Mouse (Mus musculus): ENCODE measurements around the gene Gm10775. TPM values are rescaled to one million over a fixed set of nuclear protein-coding genes. Genes with fewer than 3 reads are reported as not detected.

The Gm10775 gene
- polyA plus RNA-seq (2012; fragmentation: generic; extraction: Trizol) = 0.02 TPM
- long read RNA-seq, experiment 1 = 0 reads
- long read RNA-seq, experiment 2 = 0 reads

DNA sequence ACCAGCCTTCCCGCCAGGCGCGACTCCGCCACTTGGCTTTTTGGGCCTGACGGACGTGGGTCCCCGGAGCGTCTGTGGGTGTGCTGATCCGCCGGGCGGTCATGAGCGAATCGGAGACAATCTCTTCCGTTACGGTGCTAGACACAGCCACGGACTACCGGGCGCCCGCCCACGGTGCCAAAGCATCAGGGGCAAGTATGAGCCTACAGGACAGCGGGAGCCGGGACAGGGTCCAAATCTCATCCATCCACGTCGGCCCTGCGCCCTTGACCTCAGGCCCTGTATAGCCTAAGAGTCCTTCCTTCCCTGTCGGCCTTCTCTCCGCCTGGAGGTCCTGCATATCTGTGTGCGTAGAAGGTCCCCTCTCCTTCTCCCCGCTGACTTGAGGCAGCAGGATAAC lies at the start of gene Gm10775:
Gene Gm10775 (plus strand): TSS at position 301 of the 400 bp plus-strand sequence.
- Histone ChIP-seq H3K4me3 (ENCODE audit: insufficient read depth, poor library complexity, severe bottlenecking) (no peak within 1 kb of the TSS), H3K79me3 (ENCODE audit: low read depth) (peaks cover 2% of the 10 kb centered on the region), H3K36me3 (ENCODE audit: control insufficient read depth, insufficient read depth) (no peaks in the 10 kb centered on the region), H3K27me3 (ENCODE audit: control insufficient read depth, insufficient read depth, insufficient read length) (no peaks in the 10 kb centered on the region), H3ac (ENCODE audit: control insufficient read depth, insufficient read length, low read depth) (no peak within 1 kb of the TSS), H3K79me2 (ENCODE audit: control insufficient read depth, insufficient read depth) (no peaks in the 10 kb centered on the region)
- TF ChIP-seq FOSL1 (IDR thresholded peaks at IDR 0.05; ENCODE audit: insufficient read depth, low read length, poor library complexity, severe bottlenecking) = no peak

DNA sequence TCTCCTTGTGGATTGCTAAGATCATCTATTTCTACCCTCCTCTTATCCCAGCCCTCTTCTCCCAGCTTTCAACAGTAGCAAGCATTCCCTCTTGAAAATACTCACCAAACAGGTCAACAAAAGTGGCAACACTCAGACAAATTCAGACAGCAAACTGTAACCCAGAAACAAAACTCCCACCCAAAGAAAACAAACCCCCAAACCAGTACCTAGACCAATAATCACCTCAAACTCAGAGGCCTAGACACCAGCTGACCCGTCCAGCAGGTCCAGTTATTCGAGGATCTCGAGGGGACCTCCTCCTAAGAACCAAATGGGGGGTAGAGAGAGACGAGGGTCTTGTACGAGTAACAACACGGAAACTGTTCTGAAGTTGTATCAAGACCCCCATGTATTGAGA lies 33.4 kb upstream of the Gm10775 start:
- Histone ChIP-seq H3K79me3 (ENCODE audit: low read depth) (no peaks in the 10 kb centered on the region), H3K79me2 (ENCODE audit: control insufficient read depth, insufficient read depth) (no peaks in the 10 kb centered on the region), H3ac (ENCODE audit: control insufficient read depth, insufficient read length, low read depth) (no peak overlapping the region), H3K27me3 (ENCODE audit: control insufficient read depth, insufficient read depth, insufficient read length) (no peaks in the 10 kb centered on the region), H3K36me3 (ENCODE audit: control insufficient read depth, insufficient read depth) (no peaks in the 10 kb centered on the region), H3K4me3 (ENCODE audit: insufficient read depth, poor library complexity, severe bottlenecking) (no peak overlapping the region)
- no peak for TF ChIP-seq MYOG (IDR thresholded peaks at IDR 0.05; ENCODE audit: control insufficient read depth, extremely low read depth, insufficient read length)
- no peak for TF ChIP-seq MYOD1 (IDR thresholded peaks at IDR 0.05; ENCODE audit: control insufficient read depth, insufficient read length, low read depth)
- no peak for TF ChIP-seq CTCF (IDR thresholded peaks at IDR 0.05; ENCODE audit: control insufficient read depth, insufficient read depth, insufficient read length)
- no peak for TF ChIP-seq USF1 (IDR thresholded peaks at IDR 0.05; ENCODE audit: low read depth)
- TF ChIP-seq MAX (IDR thresholded peaks at IDR 0.05) = no peak

DNA sequence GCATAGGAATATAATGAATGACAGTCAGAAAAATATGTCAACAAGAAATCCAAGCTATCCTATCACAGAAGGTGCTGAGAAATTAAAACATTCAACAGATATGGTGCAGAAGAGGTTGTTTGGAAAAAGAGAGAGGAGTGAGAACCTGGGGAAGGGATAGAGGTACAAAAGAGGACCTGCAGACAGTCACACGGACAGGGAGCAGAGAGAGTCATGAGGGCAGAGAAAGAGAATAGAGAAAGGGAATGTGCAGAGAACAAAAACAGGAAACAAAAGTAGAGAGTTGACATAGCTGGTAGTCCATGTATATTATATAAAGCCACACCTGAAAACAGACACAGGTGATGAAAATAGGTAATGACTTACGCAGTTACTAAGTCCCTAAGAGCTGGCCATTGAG lies 32.7 kb upstream of the Gm10775 start:
- no peak overlapping the region for H3K4me3 ChIP-seq (ENCODE audit: insufficient read depth, poor library complexity, severe bottlenecking)
- TF ChIP-seq FOSL1 (IDR thresholded peaks at IDR 0.05; ENCODE audit: insufficient read depth, low read length, poor library complexity, severe bottlenecking) (no peak), CTCF (IDR thresholded peaks at IDR 0.05; ENCODE audit: control insufficient read depth, insufficient read depth, insufficient read length) (no peak), MYOG (IDR thresholded peaks at IDR 0.05; ENCODE audit: control insufficient read depth, extremely low read depth, insufficient read length) (no peak), USF1 (IDR thresholded peaks at IDR 0.05; ENCODE audit: low read depth) (no peak), CEBPB (IDR thresholded peaks at IDR 0.05; ENCODE audit: low read depth) (no peak), MAX (IDR thresholded peaks at IDR 0.05) (no peak), MYOD1 (IDR thresholded peaks at IDR 0.05; ENCODE audit: control insufficient read depth, insufficient read length, low read depth) (no peak)
- no peaks in the 10 kb centered on the region for H3K27me3 ChIP-seq (ENCODE audit: control insufficient read depth, insufficient read depth, insufficient read length)
- H3K79me2 ChIP-seq (ENCODE audit: control insufficient read depth, insufficient read depth) = no peaks in the 10 kb centered on the region
- H3ac ChIP-seq (ENCODE audit: control insufficient read depth, insufficient read length, low read depth) = no peak overlapping the region
- H3K79me3 ChIP-seq (ENCODE audit: low read depth) = no peaks in the 10 kb centered on the region
- H3K36me3 ChIP-seq (ENCODE audit: control insufficient read depth, insufficient read depth) = no peaks in the 10 kb centered on the region

DNA sequence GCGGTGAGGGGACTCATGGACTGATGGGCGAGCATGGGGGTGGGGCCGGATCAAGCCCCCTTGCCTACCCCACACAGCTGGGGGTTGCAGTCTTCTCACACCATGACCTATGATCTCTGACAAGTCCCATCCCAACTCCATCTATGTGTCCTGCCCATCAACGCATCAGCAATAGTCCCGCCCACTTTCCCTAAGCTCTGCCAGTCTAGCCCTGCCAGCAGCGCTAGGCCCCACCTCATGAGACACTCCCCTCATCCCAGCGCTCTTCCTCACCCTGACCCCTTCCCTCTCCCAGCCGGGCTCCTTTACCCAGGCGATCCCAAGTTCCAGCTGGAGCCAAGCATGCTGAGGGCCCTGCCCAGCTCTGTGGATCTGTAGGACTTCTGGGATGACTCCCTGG lies 22.1 kb upstream of the Gm10775 start:
- no peaks in the 10 kb centered on the region for H3K36me3 ChIP-seq (ENCODE audit: control insufficient read depth, insufficient read depth)
- no peaks in the 10 kb centered on the region for H3K79me2 ChIP-seq (ENCODE audit: control insufficient read depth, insufficient read depth)
- no peak overlapping the region for H3K4me3 ChIP-seq (ENCODE audit: insufficient read depth, poor library complexity, severe bottlenecking)
- TF ChIP-seq MYOD1 (IDR thresholded peaks at IDR 0.05; ENCODE audit: control insufficient read depth, insufficient read length, low read depth) (no peak), USF1 (IDR thresholded peaks at IDR 0.05; ENCODE audit: low read depth) (no peak), CEBPB (IDR thresholded peaks at IDR 0.05; ENCODE audit: low read depth) (no peak), CTCF (IDR thresholded peaks at IDR 0.05; ENCODE audit: control insufficient read depth, insufficient read depth, insufficient read length) (no peak), FOSL1 (IDR thresholded peaks at IDR 0.05; ENCODE audit: insufficient read depth, low read length, poor library complexity, severe bottlenecking) (no peak)
- no peaks in the 10 kb centered on the region for H3K79me3 ChIP-seq (ENCODE audit: low read depth)
- H3K27me3 ChIP-seq (ENCODE audit: control insufficient read depth, insufficient read depth, insufficient read length) = no peaks in the 10 kb centered on the region
- H3ac ChIP-seq (ENCODE audit: control insufficient read depth, insufficient read length, low read depth) = no peak overlapping the region

DNA sequence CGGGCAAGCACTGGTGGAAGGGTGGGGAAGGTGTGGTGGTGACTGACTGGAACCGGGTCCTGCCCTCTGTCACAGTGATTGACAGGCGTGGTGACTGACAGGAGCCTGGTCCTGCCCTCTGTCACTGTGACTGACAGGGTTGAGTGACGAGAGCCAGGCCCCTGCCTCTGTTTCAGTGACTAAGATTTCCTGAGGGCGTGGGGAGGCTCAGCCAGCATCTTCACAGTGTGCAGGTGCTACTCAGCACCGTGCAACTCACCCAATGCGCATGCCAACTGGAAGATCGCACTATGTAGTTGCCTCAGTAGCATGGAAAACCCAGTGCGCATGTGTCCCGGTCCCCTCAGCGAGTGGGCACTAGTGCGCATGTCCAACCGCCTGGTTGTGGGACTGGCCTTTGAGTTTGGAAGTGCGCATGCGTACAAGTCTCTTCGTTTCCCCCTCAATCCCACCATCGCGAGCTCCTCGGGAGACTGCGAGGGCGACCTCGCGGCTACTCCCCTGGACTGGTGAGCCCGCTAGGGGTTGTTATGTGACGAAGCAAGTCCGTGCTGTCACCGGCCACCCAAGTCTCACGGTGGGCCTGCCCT lies 18.7 kb upstream of the Gm10775 start:
- Histone ChIP-seq H3K36me3 (ENCODE audit: control insufficient read depth, insufficient read depth) (no peaks in the 10 kb centered on the region), H3ac (ENCODE audit: control insufficient read depth, insufficient read length, low read depth) (peak overlapping the region; percentile 61), H3K4me3 (ENCODE audit: insufficient read depth, poor library complexity, severe bottlenecking) (peak overlapping the region; percentile 44), H3K79me2 (ENCODE audit: control insufficient read depth, insufficient read depth) (no peaks in the 10 kb centered on the region), H3K79me3 (ENCODE audit: low read depth) (no peaks in the 10 kb centered on the region), H3K27me3 (ENCODE audit: control insufficient read depth, insufficient read depth, insufficient read length) (no peaks in the 10 kb centered on the region)
- TF ChIP-seq MYOD1 (IDR thresholded peaks at IDR 0.05; ENCODE audit: control insufficient read depth, insufficient read length, low read depth) = no peak
- TF ChIP-seq FOSL1 (IDR thresholded peaks at IDR 0.05; ENCODE audit: insufficient read depth, low read length, poor library complexity, severe bottlenecking) = no peak
- TF ChIP-seq USF1 (IDR thresholded peaks at IDR 0.05; ENCODE audit: low read depth) = no peak
- TF ChIP-seq MAX (IDR thresholded peaks at IDR 0.05) = no peak
- no peak for TF ChIP-seq MYOG (IDR thresholded peaks at IDR 0.05; ENCODE audit: control insufficient read depth, extremely low read depth, insufficient read length)
- TF ChIP-seq CEBPB (IDR thresholded peaks at IDR 0.05; ENCODE audit: low read depth) = no peak
- no peak for TF ChIP-seq CTCF (IDR thresholded peaks at IDR 0.05; ENCODE audit: control insufficient read depth, insufficient read depth, insufficient read length)

DNA sequence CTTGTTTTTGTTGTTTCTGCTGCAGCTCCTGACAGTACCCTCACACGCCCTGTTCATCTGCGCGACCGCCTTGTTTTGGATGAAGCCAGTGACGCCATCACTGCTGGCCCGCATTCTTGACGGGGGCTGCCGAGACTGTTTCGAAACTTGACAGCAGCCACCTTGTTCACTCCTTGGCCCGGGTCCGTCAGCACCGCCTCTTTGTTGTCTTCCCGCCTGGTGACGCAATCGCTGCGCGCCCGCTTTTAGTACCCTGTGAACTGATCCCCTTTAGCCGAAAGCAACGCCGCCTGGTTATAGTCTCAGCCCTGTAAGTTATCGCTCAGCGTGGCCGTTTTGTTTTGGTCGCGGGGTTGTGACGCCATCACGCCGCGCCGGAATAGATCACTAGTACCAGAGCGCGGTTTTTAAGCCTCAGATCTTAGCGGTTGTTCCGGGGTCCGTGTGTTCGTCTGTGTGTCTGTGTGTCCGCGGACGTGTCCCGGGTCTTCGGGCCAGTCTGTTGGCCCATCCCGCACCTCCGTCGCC lies 18.2 kb upstream of the Gm10775 start:
- no peaks in the 10 kb centered on the region for H3K27me3 ChIP-seq (ENCODE audit: control insufficient read depth, insufficient read depth, insufficient read length)
- H3K79me3 ChIP-seq (ENCODE audit: low read depth) = no peaks in the 10 kb centered on the region
- no peaks in the 10 kb centered on the region for H3K36me3 ChIP-seq (ENCODE audit: control insufficient read depth, insufficient read depth)
- peak overlapping the region; percentile 44 for H3K4me3 ChIP-seq (ENCODE audit: insufficient read depth, poor library complexity, severe bottlenecking)
- TF ChIP-seq CEBPB (IDR thresholded peaks at IDR 0.05; ENCODE audit: low read depth) (peak; percentile 24), MYOG (IDR thresholded peaks at IDR 0.05; ENCODE audit: control insufficient read depth, extremely low read depth, insufficient read length) (no peak)
- peak overlapping the region; percentile 75 for H3ac ChIP-seq (ENCODE audit: control insufficient read depth, insufficient read length, low read depth)
- no peaks in the 10 kb centered on the region for H3K79me2 ChIP-seq (ENCODE audit: control insufficient read depth, insufficient read depth)

All from C2C12 (cell line).